Mouse (Mus musculus) MEL (cell line): ENCODE measurements around the gene Acap1.
A peak's percentile ranks its signal among the peaks of the same experiment; 100 is the strongest.

Source experiments
- CHD2 ChIP-seq: IDR thresholded peaks from 2 replicates; pipeline ENCODE4 v1.6.1; 2011; ENCODE audit warnings: low read length, improper control_type of control experiment
- CTCF ChIP-seq, 3 experiments: IDR thresholded peaks in 2 of 3; conservative IDR thresholded peaks in 1 of 3; 2 replicates each; pipeline ENCODE4 v1.5.1; 2011 to 2012; ENCODE audit warnings: low read length in 3 of 3, low read depth in 2 of 3, mild to moderate bottlenecking in 2 of 3, improper control_type of control experiment in 1 of 3, inconsistent platforms in 1 of 3, mixed read lengths in 1 of 3, moderate library complexity in 1 of 3; ENCODE audit not compliant: control insufficient read depth in 1 of 3, insufficient read depth in 1 of 3, poor library complexity in 1 of 3, severe bottlenecking in 1 of 3
- E2F4 ChIP-seq: IDR thresholded peaks from 2 replicates; pipeline ENCODE4 v1.6.1; 2011; ENCODE audit warnings: low read depth, low read length, improper control_type of control experiment, borderline replicate concordance
- MAX ChIP-seq: IDR thresholded peaks from 2 replicates; pipeline ENCODE4 v1.6.1; 2011; ENCODE audit warnings: low read length, improper control_type of control experiment
- MAZ ChIP-seq: IDR thresholded peaks from 2 replicates; pipeline ENCODE4 v1.6.1; 2012; ENCODE audit warnings: low read depth, mild to moderate bottlenecking, inconsistent platforms, low read length, improper control_type of control experiment
- POLR2A ChIP-seq, 2 experiments: IDR thresholded peaks; 2 replicates each; pipeline ENCODE4 v1.6.1; 2011 to 2012; ENCODE audit warnings: low read length in 2 of 2, mild to moderate bottlenecking in 2 of 2, control low read depth in 1 of 2, improper control_type of control experiment in 1 of 2, low read depth in 1 of 2, moderate library complexity in 1 of 2; ENCODE audit not compliant: control insufficient read depth in 1 of 2, insufficient read depth in 1 of 2, poor library complexity in 1 of 2
- POLR2AphosphoS2 ChIP-seq: IDR thresholded peaks from 2 replicates; pipeline ENCODE4 v1.6.1; 2011; ENCODE audit warnings: low read length, improper control_type of control experiment
- POLR2AphosphoS5 ChIP-seq: IDR thresholded peaks from 2 replicates; pipeline ENCODE4 v1.6.1; 2012; ENCODE audit warnings: low read depth, borderline replicate concordance, mild to moderate bottlenecking, inconsistent platforms, low read length, moderate library complexity, mixed read lengths
- RCOR1 ChIP-seq: IDR thresholded peaks from 2 replicates; pipeline ENCODE4 v1.6.1; 2012; ENCODE audit warnings: low read depth, mild to moderate bottlenecking, inconsistent platforms, low read length, improper control_type of control experiment
- TAL1 ChIP-seq: IDR thresholded peaks from 2 replicates; pipeline ENCODE4 v1.6.1; 2012; ENCODE audit warnings: mild to moderate bottlenecking, inconsistent platforms, low read length, moderate library complexity, mixed read lengths
- UBTF ChIP-seq: IDR thresholded peaks from 2 replicates; pipeline ENCODE4 v1.6.1; 2012; ENCODE audit warnings: low read depth, mild to moderate bottlenecking, inconsistent platforms, low read length, improper control_type of control experiment, moderate library complexity, borderline replicate concordance; ENCODE audit not compliant: insufficient read depth
- USF2 ChIP-seq, 2 experiments: IDR thresholded peaks; 2 replicates each; pipeline ENCODE4 v1.6.1; 2011 to 2012; ENCODE audit warnings: improper control_type of control experiment in 2 of 2, low read length in 2 of 2, borderline replicate concordance in 1 of 2, inconsistent platforms in 1 of 2, low read depth in 1 of 2, mild to moderate bottlenecking in 1 of 2; ENCODE audit not compliant: insufficient read depth in 1 of 2

DNA sequence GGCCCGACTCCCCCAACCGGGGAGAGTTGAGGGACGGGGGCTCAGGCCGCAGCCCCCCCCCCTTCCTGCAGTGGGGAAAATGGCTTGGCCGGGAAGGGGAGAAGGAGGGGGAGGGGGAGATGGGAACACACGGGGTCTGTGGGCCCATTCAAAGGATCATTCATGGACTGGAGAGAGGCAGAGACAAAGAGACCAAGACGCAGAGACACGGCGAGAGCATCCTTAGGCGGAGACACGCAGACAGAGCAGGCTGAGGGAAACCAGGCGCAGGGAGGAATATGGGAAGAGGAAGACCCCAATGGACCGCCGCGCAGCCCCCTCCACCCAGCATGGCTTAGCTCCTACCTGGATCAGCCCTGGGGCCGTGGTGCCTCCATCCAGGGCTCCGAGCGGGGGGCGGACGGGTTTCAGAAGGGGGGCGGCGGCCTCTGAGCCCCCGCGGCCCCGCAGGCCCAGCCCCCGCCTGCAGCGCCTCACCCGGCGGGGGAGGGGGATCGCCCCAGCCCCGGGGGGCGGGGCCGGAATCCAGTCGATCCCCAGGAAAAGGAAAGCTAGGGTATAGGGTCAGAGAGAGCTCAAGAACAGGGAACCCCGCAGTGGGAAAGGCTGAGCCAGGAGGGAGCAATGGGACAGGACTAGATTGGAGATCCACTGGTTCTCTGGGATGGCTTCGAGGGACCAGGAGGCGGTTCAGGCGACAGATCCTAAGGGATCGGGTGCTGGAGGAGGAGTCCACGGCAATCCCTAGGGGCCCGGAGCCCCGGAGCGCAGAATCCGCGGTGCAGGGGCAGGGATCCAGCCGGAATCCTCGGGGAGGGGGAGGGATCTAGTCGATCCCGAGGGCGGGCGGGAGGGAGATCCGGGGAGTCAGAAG is 58.4 kb downstream of the Acap1 start:
- TF ChIP-seq POLR2A (IDR thresholded peaks at IDR 0.05; ENCODE audit: control insufficient read depth in 1 of 2, insufficient read depth in 1 of 2, low read depth in 1 of 2, low read length in 2 of 2, poor library complexity in 1 of 2) (no peak), E2F4 (no peak), MAX (no peak), CTCF (IDR thresholded peaks at IDR 0.05 in 2 of 3, conservative IDR thresholded peaks at IDR 0.05 in 1 of 3; ENCODE audit: control insufficient read depth in 1 of 3, insufficient read depth in 1 of 3, low read depth in 2 of 3, low read length in 3 of 3, poor library complexity in 1 of 3, severe bottlenecking in 1 of 3) (no peak), MAZ (peak; percentile 64; the same call in 1 of the 2 replicates), POLR2AphosphoS5 (no peak), POLR2AphosphoS2 (no peak), USF2 (IDR thresholded peaks at IDR 0.05; ENCODE audit: borderline replicate concordance in 1 of 2, insufficient read depth in 1 of 2, low read depth in 1 of 2, low read length in 2 of 2) (no peak), TAL1 (no peak), UBTF (0 out of 2 replicates have a peak, but pooled peaks have one; percentile 56), RCOR1 (no peak), CHD2 (no peak)
